Mouse (Mus musculus) embryonic facial prominence, embryonic 14.5 days (tissue): ENCODE measurements around the gene Zfp141. TPM values are rescaled to one million over a fixed set of nuclear protein-coding genes. Genes with fewer than 3 reads are reported as not detected.

Experiments
- ATAC-seq: fragments of 200-750 bp; cut with Nextera tagmentation; 2 replicates; pipeline ENCODE4 v1.8.0; 2017; ENCODE audit warnings: low read depth, moderate number of reproducible peaks, moderate TSS enrichment
- DNase-seq: peaks from one replicate; pipeline ENCODE4 v3.0.0-alpha.2; 2015; ENCODE audit warnings: low spot score
- H3K27ac ChIP-seq: fragments of 300-500 bp; sonication (generic); replicated peaks from 2 replicates; pipeline ENCODE4 v1.5.1; 2014; ENCODE audit warnings: low read depth, mild to moderate bottlenecking, low read length, moderate library complexity
- H3K27me3 ChIP-seq: fragments of 300-500 bp; sonication (generic); replicated peaks from 2 replicates; pipeline ENCODE4 v1.6.1; 2014; ENCODE audit warnings: low read length; ENCODE audit not compliant: control insufficient read depth, insufficient read depth
- H3K36me3 ChIP-seq: fragments of 300-500 bp; sonication (generic); 2 replicates; pipeline ENCODE4 v1.6.1; 2014; ENCODE audit warnings: low read length, mixed read lengths; ENCODE audit not compliant: control insufficient read depth, insufficient read depth
- H3K4me1 ChIP-seq: fragments of 300-500 bp; sonication (generic); 2 replicates; pipeline ENCODE4 v1.6.1; 2014; ENCODE audit warnings: antibody characterized with exemption, low read length; ENCODE audit not compliant: control insufficient read depth, insufficient read depth
- H3K4me2 ChIP-seq: fragments of 300-500 bp; sonication (generic); 2 replicates; pipeline ENCODE4 v1.6.1; 2014; ENCODE audit warnings: low read depth, mild to moderate bottlenecking, low read length, moderate library complexity, mixed read lengths
- H3K4me3 ChIP-seq: fragments of 300-500 bp; sonication (generic); 2 replicates; pipeline ENCODE4 v1.5.1; 2014; ENCODE audit warnings: low read depth, mild to moderate bottlenecking, low read length
- H3K9ac ChIP-seq: fragments of 300-500 bp; sonication (generic); 2 replicates; pipeline ENCODE4 v1.6.1; 2014; ENCODE audit warnings: low read depth, mild to moderate bottlenecking, low read length, moderate library complexity, mixed read lengths
- H3K9me3 ChIP-seq: fragments of 300-500 bp; sonication (generic); 2 replicates; pipeline ENCODE4 v1.6.1; 2016; ENCODE audit warnings: low read length; ENCODE audit not compliant: control insufficient read depth
- WGBS: fragments of 180-500 bp; shearing (Covaris S2); extraction: QIAGEN DNeasy Blood & Tissue Kit; methylation state at CpG from one replicate; pipeline ENCODE4 v1.1.7; 2014; 5-methylcytosine and 5-hydroxymethylcytosine counted together
- polyA plus RNA-seq: library from polyadenylated mRNA; unstranded; fragments of >200 nt; fragmentation: Nextera tagmentation; extraction: Ambion mirVana; gene quantifications from 2 replicates; pipeline ENCODE4 v1.2.1, GENCODE M21; 2014

Gene Zfp141
- polyA plus RNA-seq, 1 experiment from 2014 or later = 7.6 TPM

- no peak overlapping the region for H3K4me3 ChIP-seq
- DNase-seq (no peak), ATAC-seq (no peak)
- H3K36me3 ChIP-seq = no peaks in the 10 kb centered on the region
- no peak overlapping the region for H3K4me2 ChIP-seq
- no peak overlapping the region for H3K9ac ChIP-seq
- no peaks in the 10 kb centered on the region for H3K27me3 ChIP-seq
- H3K9me3 ChIP-seq = peaks cover 23% of the 10 kb centered on the region
- WGBS = 40% methylated on average over 3 of the region's 3 CpGs
- H3K27ac ChIP-seq = no peak overlapping the region
- H3K4me1 ChIP-seq = no peaks in the 10 kb centered on the region
These were observed 54.9 kb downstream of the Zfp141 start for GRCm38 (mm10) chr7:42450618-42451017.

GRCm38 (mm10) chr7:42447850-42448249, 57.7 kb downstream of the Zfp141 start, which contains the start of gene 4933421I07Rik:
TSS of gene 4933421I07Rik (minus strand) at chr7:42448120.
- no peak within 1 kb of the TSS for H3K4me3 ChIP-seq
- no peak for ATAC-seq
- 69% methylated on average over 5 of the region's 5 CpGs for WGBS
- no peaks in the 10 kb centered on the region for H3K36me3 ChIP-seq
- no peak within 1 kb of the TSS for H3K27ac ChIP-seq
- no peak for DNase-seq
- no peak within 1 kb of the TSS for H3K4me2 ChIP-seq
- no peaks in the 10 kb centered on the region for H3K4me1 ChIP-seq
- H3K9ac ChIP-seq = no peak within 1 kb of the TSS
- no peaks in the 10 kb centered on the region for H3K27me3 ChIP-seq
- H3K9me3 ChIP-seq = peaks cover 15% of the 10 kb centered on the region

GRCm38 (mm10) chr7:42447352-42447751, 58.2 kb downstream of the Zfp141 start:
- no peak for DNase-seq
- Histone ChIP-seq H3K27ac (no peak overlapping the region), H3K4me1 (no peaks in the 10 kb centered on the region), H3K4me3 (no peak overlapping the region), H3K9ac (no peak overlapping the region), H3K4me2 (no peak overlapping the region), H3K36me3 (no peaks in the 10 kb centered on the region), H3K27me3 (no peaks in the 10 kb centered on the region), H3K9me3 (peaks cover 15% of the 10 kb centered on the region)
- 86% methylated on average over 9 of the region's 9 CpGs for WGBS
- ATAC-seq = no peak

Other genes starting within 250 kb of the Zfp141 start
- gene Vmn2r61, start 245.7 kb downstream of the Zfp141 start, polyA plus RNA-seq = not detected in 2 replicates
- not detected in 2 replicates for gene 4933421I07Rik, start 57.6 kb downstream of the Zfp141 start, polyA plus RNA-seq
- gene Gm21028, start 72.8 kb upstream of the Zfp141 start, polyA plus RNA-seq = not detected in 2 replicates
- 1.7 and 1.9 TPM in 2 replicates for gene Zfp977, start 86.8 kb upstream of the Zfp141 start, polyA plus RNA-seq
- 0.99 and 1.2 TPM in 2 replicates for gene Zfp976, start 136.8 kb upstream of the Zfp141 start, polyA plus RNA-seq
- gene Zfp975, start 187.0 kb upstream of the Zfp141 start, polyA plus RNA-seq = 6.5 and 7.1 TPM in 2 replicates
- not detected in 2 replicates for gene Gm17067, start 221.3 kb upstream of the Zfp141 start, polyA plus RNA-seq